Mouse (Mus musculus): ENCODE measurements at regions not wholly inside any gene's neighbourhood (a gene's known extent, or its start where the extent isn't known, plus 50 kb on each side); places are given as distances from the start of the nearest gene placed in this dataset.

GRCm38 (mm10) chr3:34234391-34234790 is 153.3 kb upstream of the Dnajc19 start:
- no peak for DNase-seq (ENCODE audit: extremely low spot score, low spot score)

DNA sequence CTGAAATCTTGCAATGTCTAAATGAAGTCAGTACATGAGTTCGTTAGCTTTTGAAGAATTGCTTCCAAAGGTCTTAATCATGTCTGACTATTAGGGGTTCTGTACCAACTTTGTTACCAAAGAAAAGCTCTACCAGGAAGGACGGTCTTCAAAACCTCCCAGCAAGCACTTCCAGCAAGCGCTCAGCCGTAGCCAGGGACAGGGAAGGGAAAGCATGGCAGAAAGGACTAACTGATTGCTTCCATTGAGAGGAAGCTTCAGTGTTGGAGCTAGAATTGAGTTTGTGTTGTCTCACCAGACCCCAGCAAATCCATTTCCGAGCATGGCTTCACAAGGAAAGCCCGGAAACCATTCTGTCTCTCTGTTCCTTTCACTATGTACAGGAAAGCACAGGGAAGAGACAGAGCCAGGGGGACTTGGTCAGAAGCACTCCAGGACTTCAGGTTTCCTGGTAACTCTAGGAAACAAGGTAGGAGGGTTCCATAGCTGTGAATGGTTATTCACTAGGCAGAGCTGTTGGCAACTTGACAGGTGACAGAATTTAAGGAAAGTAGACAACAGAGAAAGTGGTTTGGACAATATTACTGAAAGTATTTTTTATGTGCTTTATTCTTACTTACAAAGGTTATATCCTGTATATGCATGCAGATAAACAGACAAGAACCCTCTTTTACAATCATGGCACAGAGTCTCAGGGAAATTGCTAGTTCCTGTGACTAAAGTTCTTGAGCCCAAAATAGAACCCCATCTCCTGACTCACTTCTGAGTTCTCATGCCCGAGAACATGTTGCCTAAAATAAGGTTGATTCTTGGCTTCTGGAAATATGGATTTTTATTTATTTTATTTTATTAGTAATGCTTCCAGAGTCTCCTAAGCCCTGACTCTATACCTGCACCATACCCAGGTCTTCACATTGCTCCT is 151.5 kb upstream of the Dnajc19 start:
- DNase-seq (ENCODE audit: extremely low spot score, low spot score), result no peak

- DNase-seq (ENCODE audit: extremely low spot score, low spot score), result peak; percentile 14
These were observed 150.6 kb upstream of the Dnajc19 start for GRCm38 (mm10) chr3:34231593-34232328.

DNA sequence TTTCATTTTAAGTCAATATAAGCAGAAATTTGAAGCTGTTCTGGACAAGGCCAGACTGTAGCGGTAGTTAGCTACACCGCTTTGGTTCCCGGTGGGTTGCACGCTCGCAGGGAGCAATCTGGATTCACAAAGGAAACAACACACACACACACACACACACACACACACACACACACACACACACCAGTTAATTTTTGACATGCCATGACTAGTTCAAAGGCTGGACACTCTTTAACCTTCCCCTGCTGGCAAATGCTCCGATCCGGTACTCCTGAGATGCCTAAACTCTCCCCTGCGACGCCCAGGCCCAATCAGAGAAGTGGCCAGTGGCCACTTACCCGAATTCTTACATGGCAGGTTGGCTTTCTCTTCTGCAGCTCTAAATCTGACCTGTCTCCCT is 141.2 kb upstream of the Dnajc19 start:
- no peak for DNase-seq (ENCODE audit: extremely low spot score, low spot score)

DNA sequence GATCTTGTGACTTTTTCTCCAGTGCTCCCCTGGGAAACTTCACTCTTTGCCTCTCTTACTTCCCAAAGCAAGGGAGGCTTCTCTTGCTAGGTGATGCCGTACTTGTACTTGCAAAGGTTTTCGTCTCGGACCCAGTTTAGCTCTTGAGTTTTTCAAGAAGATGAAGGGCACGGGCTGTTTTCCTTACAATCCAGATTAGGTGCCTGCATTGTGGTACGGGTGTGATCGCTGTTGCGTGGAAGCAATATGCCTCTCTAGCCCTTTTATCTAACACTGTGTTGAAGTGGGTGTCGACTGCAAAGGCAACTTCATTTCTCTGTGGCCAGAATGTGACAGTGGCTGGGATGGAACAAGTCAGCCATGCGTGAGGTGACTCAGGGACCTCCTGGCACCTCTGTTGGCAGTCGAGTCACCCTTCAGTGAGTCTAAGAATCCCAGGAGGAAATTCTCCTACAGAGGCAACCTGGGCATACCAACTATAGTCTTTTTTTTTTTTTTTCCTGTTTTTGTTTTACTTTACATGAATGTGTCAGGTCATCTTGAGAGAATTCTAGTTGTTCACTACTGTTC is 138.7 kb upstream of the Dnajc19 start:
- DNase-seq (ENCODE audit: extremely low spot score, low spot score), result no peak

- no peak for DNase-seq (ENCODE audit: extremely low spot score, low spot score)
These were observed 138.0 kb upstream of the Dnajc19 start for GRCm38 (mm10) chr3:34219096-34219495.

DNA sequence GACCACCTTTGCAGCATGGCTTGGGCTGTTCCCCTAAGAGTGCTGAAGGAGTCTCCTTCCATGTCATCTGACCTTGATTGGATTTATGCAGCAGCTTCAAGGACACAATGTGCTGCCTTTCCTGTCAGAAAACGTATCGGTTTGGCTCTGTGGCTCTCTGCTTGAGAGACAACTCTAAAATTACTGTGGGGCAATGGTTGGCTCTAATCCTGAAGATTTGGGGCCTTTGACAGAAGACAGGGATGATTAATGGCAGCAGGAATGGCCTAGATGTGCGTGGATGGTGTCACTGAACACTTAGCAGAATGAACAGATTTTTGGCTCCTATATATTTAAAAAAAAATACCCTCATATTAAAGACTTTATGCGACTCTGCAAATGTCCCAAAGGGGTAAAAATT is 136.8 kb upstream of the Dnajc19 start:
- DNase-seq (ENCODE audit: extremely low spot score, low spot score), result no peak

GRCm38 (mm10) chr3:34214233-34214632 is 133.1 kb upstream of the Dnajc19 start:
- DNase-seq (ENCODE audit: extremely low spot score, low spot score), result no peak

DNA sequence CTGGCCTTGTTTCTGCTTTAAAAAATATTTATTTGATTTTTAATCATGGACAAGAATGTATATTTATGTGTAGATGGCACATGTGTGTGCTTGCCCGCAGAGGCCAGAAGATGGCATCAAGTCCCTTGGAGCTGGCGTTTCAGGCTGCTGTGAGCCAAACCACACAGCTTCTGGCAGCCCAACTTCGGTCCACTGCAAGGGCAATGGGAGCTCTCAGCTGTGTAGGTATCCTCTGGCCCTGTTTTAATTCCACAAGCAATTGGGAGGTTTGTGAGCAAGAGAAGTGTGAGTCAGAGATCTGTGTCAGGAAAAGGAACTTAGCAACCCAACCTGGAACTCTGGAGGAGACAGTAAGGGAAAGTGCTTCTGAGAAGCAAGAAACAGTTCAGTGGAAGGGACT is 125.3 kb upstream of the Dnajc19 start:
- no peak for DNase-seq (ENCODE audit: extremely low spot score, low spot score)

DNA sequence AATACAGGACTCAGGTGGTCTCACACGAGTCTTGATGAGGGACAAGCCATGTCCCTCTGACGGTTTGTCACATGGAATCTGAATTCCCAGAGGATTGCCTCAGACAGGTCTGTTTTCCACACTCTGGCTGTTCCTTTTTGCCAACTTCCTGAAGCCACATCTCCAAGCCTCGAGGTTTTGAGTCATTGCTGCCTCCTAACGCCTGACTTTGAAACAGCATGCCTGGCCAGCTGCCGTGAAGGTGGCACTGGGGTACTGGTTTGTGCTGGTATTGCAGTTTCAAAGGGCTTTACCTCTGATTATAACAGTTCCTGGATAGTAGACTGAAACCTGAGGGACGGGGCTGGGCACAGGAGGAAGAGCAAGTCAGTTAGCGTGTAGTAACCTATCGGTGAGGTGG is 117.1 kb upstream of the Dnajc19 start:
- DNase-seq (ENCODE audit: extremely low spot score, low spot score), result peak; percentile 20

GRCm38 (mm10) chr3:34197163-34197455 is 116.0 kb upstream of the Dnajc19 start:
- peak; percentile 22 for DNase-seq (ENCODE audit: extremely low spot score, low spot score)

DNA sequence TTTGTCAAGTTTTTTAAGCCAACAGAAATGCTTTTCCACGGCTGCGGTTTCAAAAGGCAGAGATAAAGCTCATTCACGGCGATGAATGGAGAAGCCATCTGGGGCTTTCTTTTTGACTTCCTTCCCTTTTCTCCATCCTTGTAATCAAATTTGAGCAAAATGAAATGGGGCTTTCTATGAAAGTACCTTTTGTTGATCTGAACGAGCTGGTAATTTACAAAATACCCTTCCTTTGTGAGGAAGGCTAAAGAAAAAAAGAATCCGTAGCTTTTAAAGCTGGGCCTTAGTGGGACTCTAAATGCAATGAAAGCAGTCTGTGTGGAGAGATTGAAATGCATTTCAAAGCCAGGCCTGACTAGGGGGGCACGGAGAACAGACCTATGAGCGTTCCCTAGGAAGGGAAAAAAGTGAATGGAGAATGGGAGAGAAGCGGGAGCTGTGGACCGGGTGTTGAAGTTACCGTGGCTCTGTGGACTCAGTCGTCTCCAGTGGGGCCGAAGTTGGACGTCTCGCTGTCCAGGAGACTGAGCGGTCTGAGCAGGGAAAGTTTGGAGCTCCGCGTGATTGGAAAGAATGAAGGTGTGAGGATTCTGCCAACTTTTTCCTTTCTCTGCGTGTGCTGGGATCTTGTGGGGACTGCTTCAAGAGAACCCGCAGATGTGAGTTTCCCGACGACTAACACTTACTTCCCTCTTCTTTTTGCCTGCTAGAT is 115.5 kb upstream of the Dnajc19 start:
- DNase-seq (ENCODE audit: extremely low spot score, low spot score), result peak; percentile 33

GRCm38 (mm10) chr3:34195729-34196450 is 114.8 kb upstream of the Dnajc19 start:
- no peak for DNase-seq (ENCODE audit: extremely low spot score, low spot score)

GRCm38 (mm10) chr3:34173416-34174097 is 92.4 kb upstream of the Dnajc19 start:
- DNase-seq (ENCODE audit: extremely low spot score, low spot score), result no peak

GRCm38 (mm10) chr3:34172899-34173298 is 91.8 kb upstream of the Dnajc19 start:
- DNase-seq (ENCODE audit: extremely low spot score, low spot score), result no peak

GRCm38 (mm10) chr3:34171893-34172292 is 90.8 kb upstream of the Dnajc19 start:
- DNase-seq (ENCODE audit: extremely low spot score, low spot score), result no peak

DNA sequence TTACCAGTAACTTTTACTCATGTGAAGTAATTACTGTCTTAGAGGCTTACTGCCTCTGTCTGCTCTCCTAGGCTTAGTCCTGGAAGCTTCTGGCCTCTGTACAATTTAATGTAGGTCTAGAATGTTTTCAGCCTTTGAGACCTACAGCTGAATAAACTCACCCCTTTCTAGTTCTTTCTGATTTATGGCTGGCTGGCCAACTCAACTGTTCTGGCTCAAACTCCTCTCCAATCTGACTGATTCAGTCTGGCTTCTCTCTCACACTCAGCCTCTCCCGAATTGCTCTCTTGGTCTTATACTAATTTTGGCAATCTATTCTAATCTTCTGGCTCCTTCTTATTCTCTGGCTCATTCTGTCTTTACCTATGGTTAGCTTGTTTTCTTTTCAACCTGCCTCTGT is 87.0 kb upstream of the Dnajc19 start:
- DNase-seq (ENCODE audit: extremely low spot score, low spot score), result no peak

DNA sequence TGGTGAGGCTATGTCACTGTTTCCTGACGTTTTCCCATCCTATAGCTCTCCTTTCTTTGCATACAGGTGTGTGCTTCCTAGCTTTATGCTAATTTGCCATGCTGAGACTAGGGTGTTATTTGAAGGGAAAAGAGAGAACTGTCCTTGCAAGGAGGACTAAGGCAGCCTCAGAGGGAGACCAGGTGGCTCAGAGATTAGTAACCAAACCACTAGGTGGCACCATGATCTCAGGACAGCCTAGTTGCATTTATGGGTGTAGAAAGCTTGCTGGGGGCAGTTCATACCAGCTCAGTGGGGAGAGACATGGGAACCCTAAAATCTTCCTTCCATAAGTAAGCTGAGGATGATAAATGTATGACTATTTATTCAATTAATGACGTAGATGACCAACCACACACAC is 68.9 kb upstream of the Dnajc19 start:
- no peak for DNase-seq (ENCODE audit: extremely low spot score, low spot score)

- no peak for DNase-seq (ENCODE audit: extremely low spot score, low spot score)
These were observed 62.5 kb upstream of the Dnajc19 start for GRCm38 (mm10) chr3:34143652-34144051.

DNA sequence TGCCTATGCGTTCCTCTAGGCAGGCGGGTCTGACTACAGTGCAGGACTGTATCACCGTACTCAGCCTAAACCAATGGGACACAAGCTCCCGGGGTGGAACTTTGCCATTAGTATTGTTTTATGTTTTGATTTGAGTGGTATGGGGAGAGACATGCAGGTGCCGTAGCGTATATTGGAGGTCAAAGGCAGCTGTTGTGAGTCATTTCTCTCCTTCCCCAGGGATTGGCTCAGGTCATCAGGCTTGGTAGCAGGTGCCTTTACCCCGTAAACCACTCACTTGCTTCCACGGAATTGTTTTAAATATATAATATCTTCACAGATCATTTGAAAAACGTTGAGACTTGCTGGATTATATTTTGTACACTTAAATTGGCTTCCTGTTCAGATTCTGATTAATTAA is 58.1 kb upstream of the Dnajc19 start:
- no peak for DNase-seq (ENCODE audit: extremely low spot score, low spot score)

- DNase-seq (ENCODE audit: extremely low spot score, low spot score), result no peak
These were observed 56.9 kb upstream of the Dnajc19 start for GRCm38 (mm10) chr3:34137984-34138383.
